Comparison of ENCODE assay signal across 18 mouse cellular contexts in genomic region chr14:87569471-87569870, GRCm38 (mm10).
"Had no signal": no experiment of that assay in that cellular context is flagged by ENCODE, and none has a peak within 500 bp of the region (broad histone marks: within the 10 kb centered on the region; RNA-seq: fewer than 3 reads in every experiment).

No protein-coding gene starts in this region.

- DNase-seq: kidney, adult 18-20 months; kidney, postnatal 10 days; kidney, postnatal 4 days; lung, adult 2 months; lung, postnatal 36 days; midbrain, embryonic 14.5 days; retina, postnatal 1 day; right cerebral cortex, postnatal 4 days; spleen, adult 18-20 months; thymus, adult 18-20 months; thymus, postnatal 14 days had no signal

- H3K4me3 ChIP-seq: intestine, embryonic 15.5 days; left cerebral cortex, adult 2 months; liver, embryonic 15.5 days; midbrain, embryonic 10.5 days had no signal

- ATAC-seq: intestine, embryonic 15.5 days; lung, postnatal 0 days had no signal

- H3K36me3 ChIP-seq: intestine, embryonic 15.5 days; limb, embryonic 13.5 days; liver, embryonic 15.5 days; midbrain, embryonic 10.5 days had no signal

- H3K9ac ChIP-seq: intestine, embryonic 15.5 days; limb, embryonic 13.5 days; liver, embryonic 15.5 days had no signal

- H3K9me3 ChIP-seq: intestine, embryonic 15.5 days; limb, embryonic 13.5 days; liver, embryonic 15.5 days; midbrain, embryonic 10.5 days had no signal

- H3K27ac ChIP-seq: intestine, embryonic 15.5 days; left cerebral cortex, adult 2 months; limb, embryonic 13.5 days; liver, embryonic 15.5 days; midbrain, embryonic 10.5 days had no signal

- H3K4me1 ChIP-seq: liver, embryonic 15.5 days had no signal

- H3K27me3 ChIP-seq: intestine, embryonic 15.5 days had no signal

- H3K4me2 ChIP-seq: liver, embryonic 11.5 days; liver, embryonic 15.5 days had no signal
